Mouse (Mus musculus) megakaryocyte, embryonic 14.5 days (primary cell): ENCODE results near the gene Zscan26.

Experiments
- FLI1 ChIP-seq: IDR thresholded peaks from 2 replicates; pipeline ENCODE4 v1.6.1; 2012; ENCODE audit warnings: low read length, inconsistent platforms, mixed read lengths
- GATA1 ChIP-seq: IDR thresholded peaks from 3 replicates; pipeline ENCODE4 v1.6.1; 2012; ENCODE audit warnings: mixed read lengths, low read length, inconsistent platforms, borderline replicate concordance

DNA sequence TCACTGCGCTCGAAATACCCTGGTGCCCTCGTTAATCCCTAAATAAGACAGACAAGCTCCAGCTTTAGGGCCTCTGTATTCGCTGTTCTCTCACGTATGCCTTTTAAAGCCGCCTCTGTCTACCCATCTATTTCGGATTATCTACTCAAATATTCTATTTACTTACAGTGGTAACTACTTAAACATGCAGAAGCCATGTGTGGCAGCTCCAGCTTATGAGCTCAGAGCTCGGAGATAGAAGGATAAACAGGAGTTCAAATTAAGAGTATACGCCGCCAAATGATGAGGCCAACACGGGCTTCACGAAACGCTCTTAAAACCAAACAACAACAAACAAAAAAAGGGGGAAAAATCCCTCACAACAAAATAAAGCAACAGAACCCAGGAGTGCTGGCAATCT is 488 bp downstream of the Zscan26 start:
- no peak for TF ChIP-seq GATA1
- TF ChIP-seq FLI1: no peak
